Mouse (Mus musculus) layer of hippocampus, adult 8-10 months (tissue): ENCODE measurements around the gene Nup50. TPM values are rescaled to one million over a fixed set of nuclear protein-coding genes. Genes with fewer than 3 reads are reported as not detected.

Experiments
- DNase-seq, 2 experiments: peaks; one replicate each; pipeline ENCODE4 v3.0.0; 2022; ENCODE audit warnings: low spot score in 2 of 2
- total RNA-seq, 4 experiments: library from RNA; stranded (reverse); gene quantifications; 2 replicates each; pipeline ENCODE4 v1.2.4; 2022

Nup50 gene
- total RNA-seq, 4 experiments from 2014 or later = 29.0 to 35.4 (median 33.0) TPM

GRCm38 (mm10) chr15:84950053-84950452 lies 26.8 kb downstream of the Nup50 start:
- peak in 1 of 2 experiments; percentile 66 for DNase-seq

DNA sequence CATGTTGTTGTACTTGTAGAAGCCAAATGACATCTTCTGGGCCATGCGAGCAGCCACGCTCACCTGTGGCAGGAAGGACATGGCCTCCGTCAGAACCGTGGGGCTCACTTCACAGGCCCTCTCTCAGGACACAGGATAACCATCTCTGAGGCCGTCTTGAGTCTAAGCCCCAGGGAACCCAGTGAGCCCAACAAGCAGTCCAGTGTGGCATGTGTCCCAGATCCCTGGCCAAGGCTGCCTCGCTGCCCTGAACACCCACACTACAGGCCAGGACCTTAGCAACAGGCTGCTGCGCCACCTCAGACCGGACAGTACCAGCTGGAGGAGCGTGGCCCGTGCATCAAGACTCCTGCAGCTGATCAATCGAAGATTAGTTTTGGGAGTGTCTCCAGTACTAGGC lies 30.0 kb downstream of the Nup50 start:
- no peak for DNase-seq

DNA sequence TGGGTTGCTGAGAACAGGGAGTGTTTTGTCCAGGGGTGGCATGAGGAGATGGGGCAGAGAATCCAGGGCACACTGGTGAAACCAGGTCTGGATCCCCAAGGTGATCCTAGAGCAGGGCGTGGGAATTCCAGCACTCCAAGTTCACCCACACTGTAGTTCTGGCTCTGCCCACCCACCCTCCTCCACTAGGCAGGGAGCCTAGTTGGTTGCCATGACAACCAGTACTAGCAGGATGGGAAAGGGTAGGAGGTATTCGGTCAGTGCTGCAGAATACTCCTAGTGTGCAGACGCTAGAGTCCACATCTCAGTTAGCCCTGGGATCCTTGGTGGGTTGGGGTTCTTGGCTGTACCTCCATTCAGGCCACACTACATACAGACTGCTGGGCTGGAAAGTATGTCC lies 34.6 kb downstream of the Nup50 start:
- DNase-seq = peak; percentile 74 to 76

DNA sequence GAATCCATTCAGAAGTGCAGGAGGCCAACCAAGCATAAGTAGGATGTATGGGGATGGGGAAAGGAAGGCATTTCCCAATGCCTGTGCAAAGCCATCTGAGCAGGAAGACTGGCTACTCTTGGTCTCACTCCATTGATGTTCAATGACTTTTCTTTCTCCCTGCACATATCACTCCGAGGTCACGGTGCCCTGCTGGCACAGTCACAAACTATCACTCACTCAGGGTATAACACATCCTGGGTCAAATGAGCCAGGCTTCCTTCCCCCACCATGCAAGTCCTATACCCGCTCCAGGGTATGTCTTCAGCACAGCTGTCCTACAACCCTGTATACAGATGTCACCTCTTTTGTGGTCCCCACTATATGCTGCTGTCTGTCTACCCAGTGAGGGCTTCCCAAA lies 35.1 kb downstream of the Nup50 start:
- no peak for DNase-seq

DNA sequence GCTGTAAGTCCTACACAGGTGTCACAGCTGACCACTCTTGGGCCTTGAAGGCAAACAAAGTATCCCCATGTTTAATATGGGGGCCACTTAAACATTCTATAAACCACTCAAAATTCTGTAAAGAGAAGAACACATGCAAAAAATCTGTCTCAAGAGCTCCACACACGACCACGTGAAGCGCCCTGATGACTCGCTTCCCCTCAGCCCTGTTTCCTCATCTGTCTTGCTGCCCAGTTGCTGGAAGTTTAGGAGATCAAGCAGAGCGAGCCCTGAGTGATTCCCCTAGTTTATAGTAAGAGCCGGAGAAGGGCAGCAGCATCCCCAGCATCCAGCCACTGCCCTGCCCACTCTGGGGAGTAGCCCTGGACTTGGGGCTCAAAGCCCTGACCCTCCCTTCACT lies 36.7 kb downstream of the Nup50 start:
- DNase-seq = no peak

GRCm38 (mm10) chr15:84960692-84961091 lies 37.5 kb downstream of the Nup50 start:
- DNase-seq = peak; percentile 61 to 67

- DNase-seq = no peak
Observed at GRCm38 (mm10) chr15:84962518-84962917, 39.3 kb downstream of the Nup50 start.

GRCm38 (mm10) chr15:84964771-84965170 lies 41.6 kb downstream of the Nup50 start:
- DNase-seq = no peak

GRCm38 (mm10) chr15:84965575-84966360 lies 42.6 kb downstream of the Nup50 start:
- DNase-seq = no peak

DNA sequence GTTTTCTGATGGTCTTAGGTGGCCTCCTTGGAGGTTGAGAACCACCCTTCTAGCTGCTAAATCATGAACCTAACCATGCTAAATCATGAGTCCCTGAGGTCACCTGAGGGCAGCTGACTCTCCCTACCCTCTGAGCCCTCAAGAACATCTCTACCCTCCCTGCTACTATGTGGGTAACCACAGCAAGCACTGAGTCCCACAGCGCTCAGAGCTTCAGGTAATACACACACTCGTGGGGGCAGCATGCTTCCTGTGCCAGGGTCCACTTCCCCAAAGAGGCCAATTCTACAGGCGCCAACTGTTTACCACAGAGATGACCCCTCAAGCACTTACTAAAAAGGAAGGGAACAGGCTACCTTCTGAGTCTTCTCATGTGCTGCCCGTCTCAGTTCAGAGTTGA lies 45.3 kb downstream of the Nup50 start:
- no peak for DNase-seq

DNA sequence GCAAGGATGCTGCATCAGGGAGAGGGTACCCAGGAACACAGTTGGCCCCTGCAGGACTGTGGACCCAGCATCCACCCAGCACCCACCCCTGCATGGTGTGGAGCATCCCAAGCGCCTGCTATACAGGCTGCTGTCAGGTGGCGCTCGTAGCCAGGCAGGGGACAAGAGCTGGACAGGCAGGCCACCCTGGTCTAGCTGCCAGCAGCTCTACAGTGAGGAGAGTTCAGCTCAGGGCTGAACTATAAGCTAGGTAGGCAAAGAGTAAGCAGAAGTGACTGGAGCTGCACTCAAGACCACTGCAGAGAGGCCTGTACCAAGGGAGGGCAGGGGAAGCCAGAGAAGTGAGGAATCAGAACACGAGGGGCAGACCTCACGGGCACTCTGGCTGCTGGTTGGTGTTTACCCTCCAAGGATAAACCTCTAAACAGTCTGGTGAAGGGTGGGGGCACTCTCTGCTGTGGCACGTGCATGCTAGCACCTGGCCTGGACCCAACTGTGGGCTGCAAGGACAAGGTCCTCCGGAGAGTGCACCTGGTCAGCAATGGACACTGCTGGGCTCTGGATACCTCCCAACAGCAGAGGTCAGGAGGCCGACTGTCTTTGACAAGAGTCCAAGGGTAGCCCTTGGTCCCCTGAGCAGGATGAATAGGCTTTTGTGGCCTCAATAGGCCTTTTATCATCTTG lies 49.8 kb downstream of the Nup50 start:
- DNase-seq = peak in 1 of 2 experiments; percentile 73

- no peak for DNase-seq
Observed at GRCm38 (mm10) chr15:84973544-84973871, 50.3 kb downstream of the Nup50 start.

- DNase-seq = peak; percentile 64 to 78
Observed at GRCm38 (mm10) chr15:84975729-84976128, 52.5 kb downstream of the Nup50 start.

DNA sequence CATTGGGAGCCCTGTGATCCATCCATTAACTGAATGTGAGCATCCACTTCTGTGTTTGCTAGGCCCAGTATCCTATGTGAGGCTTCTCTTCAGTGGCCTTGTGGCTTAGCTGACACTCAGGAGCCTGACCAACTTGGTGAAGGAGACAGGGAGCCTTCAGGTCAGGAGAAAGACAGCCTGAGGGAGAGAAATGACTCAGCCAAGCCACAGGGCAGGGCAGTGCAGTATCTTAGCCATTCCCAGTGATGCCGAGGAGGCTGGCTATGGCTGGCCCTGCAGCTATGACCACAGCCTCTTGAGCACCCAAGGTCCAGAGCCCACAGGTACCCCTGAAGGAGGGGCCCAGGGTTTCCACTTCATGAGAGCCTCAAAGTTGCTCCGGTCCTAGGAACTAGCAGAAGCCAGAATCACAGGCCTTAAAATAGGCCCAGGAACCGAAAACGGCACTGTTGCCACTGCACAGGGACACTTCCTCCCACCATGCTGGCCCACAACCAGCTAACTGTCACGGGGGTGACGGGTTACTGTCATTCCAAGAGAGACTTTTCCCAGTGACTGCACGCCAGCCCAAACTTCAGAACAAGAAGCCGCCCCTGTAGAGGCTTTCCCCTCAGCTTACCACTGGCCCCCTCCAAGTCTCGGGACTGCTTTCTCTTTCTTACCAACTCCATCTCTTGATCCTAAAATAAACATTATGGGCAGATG lies 58.5 kb downstream of the Nup50 start:
- no peak for DNase-seq

GRCm38 (mm10) chr15:84982888-84983287 lies 59.7 kb downstream of the Nup50 start:
- no peak for DNase-seq

DNA sequence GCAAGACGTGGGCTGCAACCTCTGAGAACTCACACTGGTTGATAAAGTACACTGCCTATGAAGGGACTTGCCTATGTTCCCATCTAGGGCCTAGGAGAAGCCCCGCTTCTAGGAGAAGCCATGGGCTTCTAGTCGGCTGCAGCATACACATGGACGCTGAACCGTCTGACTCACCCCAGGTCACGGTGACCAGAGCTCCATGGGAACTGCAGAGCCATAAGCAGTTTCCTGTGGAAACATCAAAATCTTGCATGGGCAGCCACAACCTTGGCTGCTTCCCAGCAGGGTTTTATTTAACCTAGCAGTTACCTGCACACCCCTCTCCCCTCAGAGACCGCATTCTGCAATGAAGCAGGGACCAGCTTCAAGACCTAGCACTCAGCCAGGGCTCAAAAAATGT lies 60.5 kb downstream of the Nup50 start:
- no peak for DNase-seq

DNA sequence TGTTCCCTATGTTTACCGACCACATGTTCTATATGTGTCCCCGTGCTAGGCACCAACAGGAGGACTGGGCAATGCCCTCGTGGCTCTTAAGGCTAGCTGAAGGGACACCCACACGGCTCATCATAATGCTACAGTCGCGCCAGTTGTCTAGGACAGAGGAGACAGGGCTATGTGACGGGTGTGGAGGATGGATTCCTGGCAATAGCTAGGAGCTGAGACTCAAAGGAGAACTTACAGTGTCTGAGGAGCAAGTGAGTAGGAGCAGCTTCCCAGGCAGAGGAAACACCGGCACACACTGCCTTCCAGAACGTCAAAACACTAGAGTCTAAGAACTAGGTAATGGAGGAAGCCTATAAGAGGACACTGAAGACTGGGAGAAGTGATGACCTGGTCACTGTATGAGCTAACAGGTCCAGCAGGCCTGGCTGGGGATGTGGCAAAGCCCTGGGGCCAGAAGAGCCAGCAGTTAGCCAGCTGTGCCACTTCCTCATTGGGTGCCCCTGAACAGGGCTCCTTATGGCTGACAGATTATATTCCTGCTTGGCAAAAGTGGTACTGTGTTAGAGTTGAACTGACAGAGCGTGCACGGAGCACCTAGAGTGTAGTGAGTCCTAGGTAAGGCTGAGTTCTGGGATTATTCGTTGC lies 62.4 kb downstream of the Nup50 start:
- DNase-seq = no peak

DNA sequence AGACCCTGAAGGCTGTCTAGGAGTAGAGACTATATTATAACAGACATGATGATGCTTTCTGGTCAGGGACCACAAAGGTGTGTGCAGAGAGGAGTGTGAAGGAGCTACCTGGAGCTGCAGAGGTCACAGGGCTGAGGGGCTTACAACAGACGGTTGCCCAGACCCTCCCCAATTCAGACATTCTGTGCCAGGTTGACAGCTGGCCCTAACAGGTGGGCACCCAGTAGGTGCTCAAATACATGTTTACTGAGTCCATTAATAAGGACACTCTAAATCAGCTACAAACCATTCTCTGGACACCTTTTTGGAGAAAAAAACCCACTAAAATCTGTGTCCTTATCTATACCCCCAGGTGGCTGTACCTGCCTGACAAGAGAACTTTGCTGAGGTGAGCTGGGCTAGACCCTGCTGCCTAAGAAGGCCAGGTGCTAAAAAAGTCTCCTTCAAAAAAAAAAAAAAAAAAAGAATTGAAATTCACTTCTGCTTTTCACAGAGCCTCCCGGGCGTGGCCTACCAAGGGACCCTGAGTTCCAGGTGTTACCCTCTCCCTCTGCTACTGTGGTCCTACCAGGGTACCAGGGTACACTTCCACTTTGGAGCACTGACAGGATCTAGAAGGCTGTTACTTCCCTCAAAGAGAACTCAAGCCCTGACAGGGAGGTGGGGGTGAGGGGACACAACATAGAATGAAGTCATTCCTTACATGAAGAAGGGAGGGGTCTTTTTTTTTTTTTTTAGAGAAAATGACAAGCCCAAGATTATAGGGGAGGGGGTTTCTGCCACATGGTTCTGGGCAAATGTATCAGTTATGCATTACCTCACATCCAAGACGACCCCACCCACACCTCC lies 63.2 kb downstream of the Nup50 start:
- no peak for DNase-seq

GRCm38 (mm10) chr15:84987020-84987815 lies 64.0 kb downstream of the Nup50 start:
- DNase-seq = no peak
